Mouse (Mus musculus): ENCODE measurements at regions not wholly inside any gene's neighbourhood (a gene's known extent, or its start where the extent isn't known, plus 50 kb on each side); places are given as distances from the start of the nearest gene placed in this dataset.
A peak's percentile ranks its signal among the peaks of the same experiment; 100 is the strongest.

DNA sequence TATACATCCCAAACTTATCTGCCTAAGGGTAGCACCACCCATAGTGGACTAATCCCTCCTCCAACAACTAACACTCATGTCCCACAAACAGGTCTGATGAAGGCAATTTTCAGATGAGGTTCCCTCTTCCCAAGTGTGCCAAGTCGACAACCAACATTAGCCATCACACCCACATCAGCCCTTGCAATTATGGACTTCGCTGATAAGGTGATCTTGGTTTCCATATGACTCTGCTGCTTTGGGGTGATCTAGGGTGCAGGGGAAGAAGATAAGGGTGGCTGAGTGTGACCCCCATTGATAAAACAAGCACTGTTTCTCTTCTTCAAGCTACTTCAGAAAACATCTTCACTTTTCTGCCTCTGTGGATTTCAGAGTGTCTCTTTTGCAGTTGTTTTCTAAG lies 137.7 kb upstream of the Elac2 start:
- TF ChIP-seq CTCF (IDR thresholded peaks at IDR 0.05; ENCODE audit: low read depth) (no peak), EP300 (IDR thresholded peaks at IDR 0.05; ENCODE audit: low read depth) (peak; percentile 99)
